ENCODE assay signal across 24 mouse cellular contexts in the genomic region with DNA sequence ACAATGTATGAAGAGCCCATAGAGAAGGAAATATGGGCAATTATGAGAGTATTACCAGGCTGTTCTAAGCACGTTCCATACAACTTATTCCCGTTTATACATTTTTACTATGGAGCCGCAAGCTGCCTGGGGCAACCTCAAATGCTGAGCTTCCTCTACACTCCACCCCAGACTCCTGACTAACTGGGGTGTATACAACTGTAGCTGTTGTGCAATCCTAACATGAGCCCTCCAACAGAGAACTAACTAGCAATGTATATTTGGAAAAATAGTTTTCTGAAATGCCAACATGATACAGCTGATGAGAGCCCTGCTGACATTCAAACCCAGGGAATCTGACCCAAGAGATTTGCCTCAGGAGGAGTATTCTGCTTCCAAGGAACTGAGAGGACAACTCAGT. TPM values are rescaled to one million over a fixed set of nuclear protein-coding genes. Genes with fewer than 3 reads are reported as not detected.
DNase-seq lines count a peak whose midpoint lies in the region; ATAC-seq and TF ChIP-seq lines count a peak whose summit lies in the region.
"Had no signal": no experiment of that assay in that cellular context is flagged by ENCODE, and none has a peak within 500 bp of the region (broad histone marks: within the 10 kb centered on the region; RNA-seq: fewer than 3 reads in every experiment).

No protein-coding gene starts in this region.

- peaks cover 4% of the 10 kb centered on the region; the same call in 1 of the 2 replicates for H3K4me1 ChIP-seq in heart, adult 2 months (ENCODE audit: control insufficient read depth, insufficient read depth, low read length)
- peaks cover 65% of the 10 kb centered on the region for H3K4me1 ChIP-seq in heart, embryonic 13.5 days
- H3K4me1 ChIP-seq: forebrain, embryonic 10.5 days had no signal

- TF ChIP-seq EP300 in heart, adult 2 months (IDR thresholded peaks at IDR 0.05; ENCODE audit: insufficient read depth, low read depth, low read length) = no peak

- H3K9ac ChIP-seq in heart, adult 2 months (ENCODE audit: low read depth, low read length) = no peak overlapping the region
- no peak overlapping the region for H3K9ac ChIP-seq in heart, embryonic 13.5 days
- H3K9ac ChIP-seq: embryonic facial prominence, embryonic 15.5 days; hindbrain, embryonic 14.5 days; intestine, embryonic 15.5 days had no signal

- no peaks in the 10 kb centered on the region for H3K27me3 ChIP-seq in heart, adult 2 months (ENCODE audit: control insufficient read depth, insufficient read depth, low read length)
- no peaks in the 10 kb centered on the region for H3K27me3 ChIP-seq in heart, embryonic 13.5 days (replicated peaks)
- H3K27me3 ChIP-seq: embryonic facial prominence, embryonic 15.5 days; intestine, embryonic 15.5 days had no signal

- ATAC-seq in heart, embryonic 13.5 days (ENCODE audit: extremely low read depth, insufficient number of reproducible peaks, low FRiP score, low TSS enrichment) = no peak
- ATAC-seq: CD4-positive, CD25-positive, alpha-beta regulatory T cell, adult 4 months; forebrain, embryonic 14.5 days; intestine, embryonic 15.5 days had no signal

- 90% methylated on average over 3 of the region's 3 CpGs for WGBS in heart, adult 2 months
- WGBS in heart, embryonic 13.5 days = 87% methylated on average over 3 of the region's 3 CpGs

- no peak for DNase-seq in heart, adult 2 months
- no peak for DNase-seq in heart, adult 8-10 months (ENCODE audit: low spot score)
- DNase-seq in heart, postnatal 36 days = no peak
- peak; percentile 59 for DNase-seq in 3T3-L1 (ENCODE audit: low read depth, low spot score)
- DNase-seq in NIH3T3 (ENCODE audit: low read depth) = peak; percentile 72
- no peak for DNase-seq in lung, postnatal 4 days
- DNase-seq in ovary, adult 18-20 months (ENCODE audit: low spot score) = no peak
- DNase-seq: adrenal gland, postnatal 10 days; cerebellum, adult 11 months; cerebellum, adult 8-10 months; cerebellum, postnatal 14 days; embryo, embryonic 11 days; kidney, adult 18-20 months had no signal

- peak overlapping the region; percentile 40; the same call in 1 of the 2 replicates for H3K27ac ChIP-seq in heart, adult 2 months
- H3K27ac ChIP-seq in heart, embryonic 13.5 days (replicated peaks) = peak overlapping the region; percentile 57
- H3K27ac ChIP-seq: forebrain, embryonic 10.5 days; hindbrain, embryonic 10.5 days; hindbrain, embryonic 14.5 days; intestine, embryonic 15.5 days had no signal

- no peaks in the 10 kb centered on the region for H3K9me3 ChIP-seq in heart, embryonic 13.5 days
- H3K9me3 ChIP-seq: embryonic facial prominence, embryonic 15.5 days; forebrain, embryonic 10.5 days; hindbrain, embryonic 10.5 days; intestine, embryonic 15.5 days had no signal

- no peaks in the 10 kb centered on the region for H3K36me3 ChIP-seq in heart, adult 2 months (ENCODE audit: control insufficient read depth, insufficient read depth, low read length)
- no peaks in the 10 kb centered on the region for H3K36me3 ChIP-seq in heart, embryonic 13.5 days
- H3K36me3 ChIP-seq: embryonic facial prominence, embryonic 15.5 days; forebrain, embryonic 10.5 days; G1E; hindbrain, embryonic 10.5 days; intestine, embryonic 15.5 days had no signal

- TF ChIP-seq POLR2A in heart, adult 2 months (IDR thresholded peaks at IDR 0.05; ENCODE audit: insufficient read depth, low read depth, low read length) = no peak

- H3K79me2 ChIP-seq in heart, adult 2 months (replicated peaks; ENCODE audit: control insufficient read depth, insufficient read depth, low read length) = no peaks in the 10 kb centered on the region

- TF ChIP-seq CTCF in heart, adult 2 months (IDR thresholded peaks at IDR 0.05) = no peak

- intact Hi-C loops in heart, adult 2 months (cut with DNase I) = no loop called here
- intact Hi-C loops in heart, postnatal 36 days (cut with DNase I) = loop anchor here (5.0 kb wide), 1 partner anchor 102 kb away; no protein-coding TSS in a partner anchor

- no peak overlapping the region for H3K4me3 ChIP-seq in heart, adult 2 months
- H3K4me3 ChIP-seq in heart, embryonic 13.5 days = no peak overlapping the region
- H3K4me3 ChIP-seq: embryonic facial prominence, embryonic 15.5 days; erythroblast, embryonic 14.5 days; forebrain, embryonic 10.5 days; hindbrain, embryonic 10.5 days; intestine, embryonic 15.5 days had no signal

- H3K4me2 ChIP-seq in heart, embryonic 13.5 days = no peak overlapping the region
- H3K4me2 ChIP-seq: embryonic facial prominence, embryonic 15.5 days; hindbrain, embryonic 14.5 days; intestine, embryonic 15.5 days had no signal

RNA-seq across cellular contexts. Expression of a gene that starts 48.3 kb away (rescaled TPM):
- total RNA-seq in heart, adult 2 months (2021) = 1 to 10 TPM; 5.4 to 6.0 TPM
- 7.8 and 12.9 TPM in 2 replicates for polyA plus RNA-seq in heart, adult 2 months (2012; rRNA removed)
- total RNA-seq in heart, adult 8-10 months (2022) = 1 to 10 TPM; 3.0 to 5.3 (median 3.7) TPM
- 110 and 111 TPM in 2 replicates for polyA plus RNA-seq in heart, embryonic 13.5 days (2015; fragmentation: Nextera tagmentation; extraction: Ambion mirVana)
- total RNA-seq in heart, postnatal 36 days (2021) = 10 to 100 TPM; 10.1 TPM
- total RNA-seq: common myeloid progenitor, adult 5-6 weeks had no signal
- polyA plus RNA-seq: CD4-positive, CD25-positive, alpha-beta regulatory T cell, adult 4 months; G1E had no signal

Comparison
In these comparisons a context has a peak if more than half of its experiments do, and no peak if none do; other contexts are left out.
1. DNase-seq: peak in 3T3-L1 (single experiment) and NIH3T3 (single experiment); none in heart, adult 2 months (0 of 2), heart, adult 8-10 months (single experiment), heart, postnatal 36 days (0 of 2), lung, postnatal 4 days (0 of 2) and ovary, adult 18-20 months (single experiment).